Mouse (Mus musculus) c-Kit-positive CD71-positive TER-119-positive erythroid progenitor cells, embryonic 14.5 days (primary cell): ENCODE measurements at regions not wholly inside any gene's neighbourhood (a gene's known extent, or its start where the extent isn't known, plus 50 kb on each side); places are given as distances from the start of the nearest gene placed in this dataset.

Experiments used
- DNase-seq: peaks from one replicate; pipeline ENCODE4 v3.0.0-alpha.2; 2013; ENCODE audit warnings: low spot score

DNA sequence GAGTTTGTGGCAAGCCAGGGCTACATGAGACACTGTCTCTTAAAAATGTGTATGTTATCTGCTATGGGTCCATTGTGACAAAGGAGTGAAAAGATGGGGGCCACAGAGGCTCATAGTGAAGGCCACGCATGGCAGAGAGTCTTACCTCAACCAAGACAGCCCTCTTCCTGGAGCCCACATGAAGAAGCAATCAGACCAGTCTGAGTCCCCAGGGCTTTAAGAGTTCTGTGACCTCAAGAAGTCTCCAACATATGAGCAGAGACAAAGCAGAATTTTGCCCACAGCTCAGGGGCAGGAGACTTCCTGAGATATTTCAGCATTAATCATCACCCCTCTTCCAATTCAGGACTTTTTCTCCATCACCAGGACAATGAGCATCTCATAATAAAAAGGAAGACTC lies 50.4 kb upstream of the Ankrd34c start:
- no peak for DNase-seq
